Mouse (Mus musculus) stomach, postnatal 0 days (tissue): ENCODE measurements around the gene Fam13c.

Experiments used
- CTCF ChIP-seq: IDR thresholded peaks from 2 replicates; pipeline ENCODE4 v1.5.1; 2016; ENCODE audit warnings: antibody characterized with exemption, low read depth, mild to moderate bottlenecking, moderate library complexity
- EP300 ChIP-seq: optimal IDR thresholded peaks from 2 replicates; pipeline ENCODE3; 2016; ENCODE audit warnings: antibody characterized with exemption

GRCm38 (mm10) chr10:70398224-70398623, 42.1 kb upstream of the Fam13c start:
- no peak for TF ChIP-seq CTCF
- no peak for TF ChIP-seq EP300
